Mouse (Mus musculus) spleen, adult 2 months (tissue): ENCODE results near the gene Gstk1. TPM values are rescaled to one million over a fixed set of nuclear protein-coding genes. Genes with fewer than 3 reads are reported as not detected.
A peak's percentile ranks its signal among the peaks of the same experiment; 100 is the strongest.

ENCODE experiments used
- DNase-seq, 2 experiments: peaks; one replicate each; pipeline versions ENCODE4 v3.0.0 to v3.0.0-alpha.2; 2012 to 2021; ENCODE audit warnings: low spot score in 2 of 2, low read depth in 1 of 2
- H3K27ac ChIP-seq: fragments of 200-500 bp; 2 replicates; pipeline ENCODE4 v1.5.1; 2012; ENCODE audit warnings: low read length, inconsistent platforms; ENCODE audit not compliant: insufficient read depth
- H3K27me3 ChIP-seq: fragments of 200-500 bp; 2 replicates; pipeline ENCODE4 v1.6.1; 2012; ENCODE audit warnings: mild to moderate bottlenecking, moderate library complexity, low read length, inconsistent platforms; ENCODE audit not compliant: control insufficient read depth, insufficient read depth
- H3K36me3 ChIP-seq: fragments of 200-500 bp; 2 replicates; pipeline ENCODE4 v1.6.1; 2012; ENCODE audit warnings: mild to moderate bottlenecking, low read length, inconsistent platforms; ENCODE audit not compliant: control insufficient read depth, insufficient read depth
- H3K4me1 ChIP-seq: fragments of 200-500 bp; 2 replicates; pipeline ENCODE4 v1.6.1; 2011; ENCODE audit warnings: inconsistent platforms; ENCODE audit not compliant: control insufficient read depth, insufficient read depth, insufficient read length
- H3K4me3 ChIP-seq: fragments of 200-500 bp; 2 replicates; pipeline ENCODE4 v1.5.1; 2011; ENCODE audit warnings: mild to moderate bottlenecking, inconsistent platforms; ENCODE audit not compliant: insufficient read depth, insufficient read length; ENCODE audit errors: extremely low read depth
- CTCF ChIP-seq: fragments of 200-500 bp; IDR thresholded peaks from 2 replicates; pipeline ENCODE4 v1.5.1; 2011; ENCODE audit warnings: mild to moderate bottlenecking, inconsistent platforms; ENCODE audit not compliant: insufficient read depth, insufficient read length, insufficient replicate concordance; ENCODE audit errors: extremely low read depth
- POLR2A ChIP-seq: fragments of 200-500 bp; IDR thresholded peaks from 2 replicates; pipeline ENCODE4 v1.6.1; 2011; ENCODE audit warnings: low read depth, low read length, inconsistent platforms
- WGBS: fragments of 180-500 bp; shearing (Covaris S2); methylation state at CpG from one replicate; pipeline ENCODE4 v1.1.7; 2018; 5-methylcytosine and 5-hydroxymethylcytosine counted together
- polyA plus RNA-seq: library from polyadenylated mRNA; depleted of rRNA; stranded (reverse); fragments of >200 nt; gene quantifications from 2 replicates; pipeline ENCODE4 v1.2.3, GENCODE M21; 2012

Gene Gstk1
- polyA plus RNA-seq, 1 experiment, result 4.1 TPM

GRCm38 (mm10) chr6:42247981-42248380 lies 2.2 kb downstream of the Gstk1 start:
- TF ChIP-seq CTCF (no peak), POLR2A (no peak)
- 97% methylated on average over 1 of the region's 1 CpGs for WGBS
- H3K4me1 ChIP-seq, result no peaks in the 10 kb centered on the region; the same call in 1 of the 2 replicates
- no peaks in the 10 kb centered on the region for H3K27me3 ChIP-seq
- no peak overlapping the region for H3K4me3 ChIP-seq
- no peak for DNase-seq
- H3K27ac ChIP-seq, result no peak overlapping the region
- no peaks in the 10 kb centered on the region for H3K36me3 ChIP-seq

GRCm38 (mm10) chr6:42251791-42252190 lies 6.1 kb downstream of the Gstk1 start:
- Histone ChIP-seq H3K4me3 (no peak overlapping the region), H3K27me3 (no peaks in the 10 kb centered on the region), H3K4me1 (no peaks in the 10 kb centered on the region), H3K27ac (no peak overlapping the region), H3K36me3 (no peaks in the 10 kb centered on the region)
- DNase-seq, result no peak
- WGBS, result 86% methylated on average over 4 of the region's 4 CpGs
- TF ChIP-seq POLR2A, result no peak
- no peak for TF ChIP-seq CTCF

GRCm38 (mm10) chr6:42253103-42253502 lies 7.4 kb downstream of the Gstk1 start:
- no peak for DNase-seq
- no peaks in the 10 kb centered on the region for H3K4me1 ChIP-seq
- no peak overlapping the region for H3K27ac ChIP-seq
- no peaks in the 10 kb centered on the region for H3K27me3 ChIP-seq
- H3K4me3 ChIP-seq, result no peak overlapping the region
- no peak for TF ChIP-seq CTCF
- WGBS, result 86% methylated on average over 2 of the region's 2 CpGs
- no peaks in the 10 kb centered on the region for H3K36me3 ChIP-seq

- TF ChIP-seq CTCF, result peak; percentile 64; the same call in 1 of the 2 replicates
- no peak for TF ChIP-seq POLR2A
- DNase-seq, result peak; percentile 45 to 68
- no peak overlapping the region for H3K4me3 ChIP-seq
Observed at GRCm38 (mm10) chr6:42257303-42257863, 11.6 kb downstream of the Gstk1 start.

GRCm38 (mm10) chr6:42260430-42260829 lies 14.7 kb downstream of the Gstk1 start:
- no peaks in the 10 kb centered on the region for H3K27me3 ChIP-seq
- no peak overlapping the region for H3K27ac ChIP-seq
- H3K4me1 ChIP-seq, result no peaks in the 10 kb centered on the region
- DNase-seq, result no peak
- H3K36me3 ChIP-seq, result no peaks in the 10 kb centered on the region
- TF ChIP-seq CTCF, result no peak
- TF ChIP-seq POLR2A, result no peak
- 46% methylated on average over 6 of the region's 6 CpGs for WGBS
- no peak overlapping the region for H3K4me3 ChIP-seq

More at GRCm38 (mm10) chr6:42257303-42257863, 11.6 kb downstream of the Gstk1 start:
- Histone ChIP-seq H3K4me1 (no peaks in the 10 kb centered on the region), H3K27me3 (no peaks in the 10 kb centered on the region), H3K27ac (no peak overlapping the region), H3K36me3 (no peaks in the 10 kb centered on the region)
- 24% methylated on average over 11 of the region's 11 CpGs for WGBS

GRCm38 (mm10) chr6:42261524-42262170 lies 15.9 kb downstream of the Gstk1 start, which contains the start of gene Tmem139:
TSS of gene Tmem139 (plus strand) at chr6:42261970.
- Histone ChIP-seq H3K36me3 (no peaks in the 10 kb centered on the region), H3K27ac (no peak within 1 kb of the TSS), H3K4me3 (no peak within 1 kb of the TSS), H3K27me3 (no peaks in the 10 kb centered on the region), H3K4me1 (no peaks in the 10 kb centered on the region)
- no peak for TF ChIP-seq POLR2A
- no peak for TF ChIP-seq CTCF
- 74% methylated on average over 20 of the region's 20 CpGs for WGBS
- no peak for DNase-seq

GRCm38 (mm10) chr6:42264626-42265312 lies 19.0 kb downstream of the Gstk1 start, which contains the start of gene Casp2:
TSS of gene Casp2 (plus strand) at chr6:42264985.
- no peaks in the 10 kb centered on the region for H3K4me1 ChIP-seq
- no peaks in the 10 kb centered on the region for H3K27me3 ChIP-seq
- under 1% methylated on average over 51 of the region's 51 CpGs for WGBS
- H3K36me3 ChIP-seq, result peaks cover 14% of the 10 kb centered on the region
- peak; percentile 87 to 96 for DNase-seq
- peak within 1 kb of the TSS; percentile 93 for H3K4me3 ChIP-seq
- peak within 1 kb of the TSS; percentile 87 for H3K27ac ChIP-seq
- TF ChIP-seq CTCF, result peak; percentile 59; the same call in 1 of the 2 replicates
- 0 out of 2 replicates have a peak, but pooled peaks have one; percentile 4 for TF ChIP-seq POLR2A
